Mouse (Mus musculus): ENCODE measurements around the gene Olig2. TPM values are rescaled to one million over a fixed set of nuclear protein-coding genes. Genes with fewer than 3 reads are reported as not detected.

Olig2 gene
- total RNA-seq (2023): not detected

DNA sequence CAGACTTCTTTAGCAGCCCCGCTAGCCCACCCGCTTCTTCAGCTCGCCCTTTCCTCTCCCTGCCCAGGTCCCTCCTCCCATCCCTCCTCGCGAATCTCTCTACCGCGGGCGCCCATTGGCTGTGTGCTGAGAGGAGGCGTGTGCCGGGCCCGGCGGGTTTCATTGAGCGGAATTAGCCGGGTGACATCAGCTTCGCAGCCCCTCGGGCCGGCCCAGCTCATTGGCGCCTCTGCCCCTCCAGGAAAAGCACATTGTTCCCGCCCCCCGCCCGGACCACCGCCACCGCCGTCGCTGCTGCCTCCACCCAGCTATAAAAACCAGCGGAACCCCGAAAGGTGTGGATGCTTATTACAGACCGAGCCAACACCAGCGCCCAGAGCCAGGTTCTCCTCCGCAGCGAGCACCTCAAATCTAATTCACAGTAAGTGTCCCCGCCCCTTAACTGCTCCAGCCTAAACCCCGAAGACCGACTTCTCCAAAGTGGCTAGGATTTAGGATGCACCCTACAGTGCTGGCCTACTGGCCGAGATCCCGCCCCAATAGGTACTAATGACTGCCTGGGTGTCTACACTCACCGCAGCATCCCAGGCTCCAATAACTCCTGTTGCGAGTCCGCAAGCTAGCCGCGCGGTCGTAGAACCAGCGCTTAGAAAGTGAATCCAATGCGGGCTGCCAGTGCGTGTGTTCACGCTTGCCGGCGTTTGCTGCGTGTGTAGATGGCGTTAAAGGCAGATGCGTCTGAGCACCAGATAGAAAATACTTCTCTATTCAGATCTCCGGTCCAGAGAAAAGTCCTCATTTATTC lies at the start of gene Olig2:
Olig2 (plus strand) TSS at position 225 of the 805 bp plus-strand sequence.

DNA sequence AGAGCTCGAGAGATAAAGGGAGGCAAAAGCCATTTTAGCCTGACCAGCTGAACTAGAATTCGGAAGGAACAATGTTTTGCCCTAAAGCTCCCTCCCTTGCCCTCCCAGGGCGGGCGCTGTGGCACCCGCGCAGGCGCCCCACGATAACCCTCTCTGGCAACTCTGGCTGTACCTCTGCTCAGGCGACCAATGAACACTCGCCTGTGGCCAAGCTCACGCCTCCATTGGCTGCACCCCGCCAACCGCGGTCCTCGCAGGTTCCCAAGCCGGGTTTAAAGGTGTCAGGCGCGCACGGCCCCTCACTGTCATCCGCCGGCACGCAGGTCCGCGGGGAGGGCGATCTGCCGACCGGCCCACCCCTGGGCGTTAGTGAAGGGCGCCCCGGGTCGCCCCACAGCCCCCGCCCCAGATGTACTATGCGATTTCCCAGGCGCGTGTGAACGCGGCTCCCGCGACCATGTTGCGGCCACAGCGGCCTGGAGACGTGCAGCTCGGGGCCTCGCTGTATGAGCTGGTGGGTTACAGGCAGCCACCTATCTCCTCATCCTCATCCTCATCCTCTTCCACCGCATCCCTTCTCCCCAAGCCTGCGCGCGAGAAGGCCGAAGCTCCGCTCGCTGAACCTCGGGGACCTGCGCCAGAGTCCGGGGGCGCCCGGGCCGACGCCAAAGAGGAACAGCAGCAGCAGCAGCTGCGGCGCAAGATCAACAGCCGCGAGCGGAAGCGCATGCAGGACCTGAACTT lies 44.4 kb downstream of the Olig2 start, which contains the start of gene Olig1:
Olig1 (plus strand) TSS at position 305 of the 744 bp plus-strand sequence.

Other genes with a start within 250 kb of the Olig2 start
- 100 to 1,000 TPM; 146 to 159 TPM for gene Synj1, start 214.1 kb upstream of the Olig2 start, total RNA-seq (2023)
- 10 to 100 TPM; 61.0 to 61.4 TPM for gene Paxbp1, start 180.9 kb upstream of the Olig2 start, total RNA-seq (2023)
- gene 4932438H23Rik, start 130.3 kb upstream of the Olig2 start, total RNA-seq (2023): not detected
- not detected for gene Olig1, start 44.3 kb downstream of the Olig2 start, total RNA-seq (2023)
- gene Ifnar2, start 147.3 kb downstream of the Olig2 start, total RNA-seq (2023): 100 to 1,000 TPM; 127 to 133 TPM
- gene Gm21970, start 166.3 kb downstream of the Olig2 start, total RNA-seq (2023): not detected
- 10 to 100 TPM; 70.2 to 79.0 TPM for gene Il10rb, start 180.7 kb downstream of the Olig2 start, total RNA-seq (2023)